Mouse (Mus musculus) NIH3T3 (cell line): ENCODE measurements at regions not wholly inside any gene's neighbourhood (a gene's known extent, or its start where the extent isn't known, plus 50 kb on each side); places are given as distances from the start of the nearest gene placed in this dataset.
A peak's percentile ranks its signal among the peaks of the same experiment; 100 is the strongest.
"Not testable (repeated sequence)": the region's sequence is repeated elsewhere in the genome, so short reads cannot be mapped to it uniquely, and the experiment has no call there.

Source experiments
- DNase-seq: peaks from one replicate; pipeline ENCODE4 v3.0.0-alpha.2; 2012; ENCODE audit warnings: low read depth

- no peak for DNase-seq
Observed at GRCm38 (mm10) chr7:87096500-87096899, 100.6 kb downstream of the Vmn2r79 start.

- not testable (repeated sequence) for DNase-seq
Observed at GRCm38 (mm10) chr7:87099611-87100010, 103.7 kb downstream of the Vmn2r79 start.

- DNase-seq, result not testable (repeated sequence)
Observed at GRCm38 (mm10) chr7:87100377-87100776, 104.5 kb downstream of the Vmn2r79 start.

- DNase-seq, result not testable (repeated sequence)
Observed at GRCm38 (mm10) chr7:87101281-87101680, 105.4 kb downstream of the Vmn2r79 start.

GRCm38 (mm10) chr7:87110312-87110984 is 114.5 kb downstream of the Vmn2r79 start:
- DNase-seq, result peak; percentile 70

- DNase-seq, result no peak
Observed at GRCm38 (mm10) chr7:87110985-87111372, 115.1 kb downstream of the Vmn2r79 start.

- peak; percentile 55 for DNase-seq
Observed at GRCm38 (mm10) chr7:87113654-87114053, 117.7 kb downstream of the Vmn2r79 start.

GRCm38 (mm10) chr7:87122516-87122915 is 123.4 kb upstream of the Nox4 start:
- no peak for DNase-seq

GRCm38 (mm10) chr7:87145896-87146295 is 100.0 kb upstream of the Nox4 start:
- no peak for DNase-seq

- DNase-seq, result no peak
Observed at GRCm38 (mm10) chr7:87147703-87148102, 98.2 kb upstream of the Nox4 start.

- no peak for DNase-seq
Observed at GRCm38 (mm10) chr7:87148681-87149080, 97.2 kb upstream of the Nox4 start.

- DNase-seq, result no peak
Observed at GRCm38 (mm10) chr7:87150991-87151390, 94.9 kb upstream of the Nox4 start.

- DNase-seq, result no peak
Observed at GRCm38 (mm10) chr7:87186443-87187153, 59.3 kb upstream of the Nox4 start.

GRCm38 (mm10) chr7:87195647-87196046 is 50.2 kb upstream of the Nox4 start:
- DNase-seq, result no peak
